Mouse (Mus musculus): ENCODE data around the gene Kl.
A peak's percentile ranks its signal among the peaks of the same experiment; 100 is the strongest.

The Kl gene

DNA sequence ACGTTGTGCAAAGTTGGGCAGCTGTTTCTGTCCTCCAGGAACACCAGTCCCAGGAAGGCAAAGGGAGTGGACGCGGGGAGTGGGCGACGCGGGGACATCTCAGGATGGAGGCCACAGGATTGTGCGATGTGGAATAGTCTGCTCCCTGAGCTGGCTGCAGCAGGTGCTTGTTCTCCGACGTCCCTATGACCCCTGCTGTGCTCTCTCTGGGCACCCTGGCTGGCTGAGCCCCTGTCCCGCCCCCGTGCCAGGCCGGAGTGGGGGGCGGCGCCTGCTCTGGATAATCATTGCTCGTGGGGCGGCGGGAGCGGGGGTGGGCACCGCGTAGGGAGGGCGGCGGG, at the start of gene Kl:
Kl (plus strand) TSS at position 280 of the 341 bp plus-strand sequence.
- DNase-seq = no peak

DNA sequence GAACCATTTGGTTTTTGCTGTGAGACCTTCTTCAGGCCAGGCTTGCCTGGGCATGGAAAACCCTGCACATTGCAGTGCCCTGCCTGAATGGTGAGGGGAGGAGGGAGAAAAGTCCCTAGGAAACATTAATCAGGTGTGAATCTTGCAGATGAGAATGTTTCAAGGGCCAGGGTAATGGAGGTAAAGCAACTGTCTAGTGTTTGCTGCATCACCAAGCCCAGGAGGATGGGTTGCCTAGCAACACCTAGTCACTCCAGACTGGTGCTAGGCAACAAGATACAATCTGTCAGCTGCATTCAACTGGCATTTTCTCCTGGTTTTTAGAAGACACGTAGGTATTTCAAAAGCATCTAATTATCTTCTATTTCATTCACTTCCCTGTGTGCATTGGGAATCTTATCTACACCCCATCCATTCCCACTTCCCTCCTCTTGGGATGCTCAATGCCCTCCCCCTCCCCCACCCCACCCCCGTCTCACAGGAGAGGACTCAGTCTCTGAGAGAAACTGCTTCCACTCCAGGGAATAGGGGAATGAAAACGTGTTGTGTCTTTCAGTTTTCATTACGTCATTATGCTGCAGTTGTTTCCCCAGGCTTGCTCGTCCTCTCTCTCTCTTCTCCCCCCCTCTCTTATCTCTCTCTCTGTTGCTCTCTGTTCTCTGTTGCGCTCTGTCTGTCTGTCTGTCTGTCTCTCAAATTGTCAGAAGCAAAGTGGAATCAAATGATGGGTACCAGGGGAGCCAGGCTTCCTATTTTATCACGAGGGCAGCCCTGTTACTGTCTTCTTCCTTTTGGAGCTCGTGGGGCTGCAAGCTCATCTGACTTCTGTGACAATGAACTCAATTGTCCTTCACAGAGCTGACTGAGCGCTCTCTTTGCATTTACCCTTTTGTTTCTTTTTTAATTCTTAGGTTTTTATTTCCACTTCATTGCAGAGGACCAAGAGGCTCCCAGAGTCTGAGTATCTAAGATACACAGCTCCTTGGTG, 46.1 kb upstream of the Kl start:
- DNase-seq = peak; percentile 84

DNA sequence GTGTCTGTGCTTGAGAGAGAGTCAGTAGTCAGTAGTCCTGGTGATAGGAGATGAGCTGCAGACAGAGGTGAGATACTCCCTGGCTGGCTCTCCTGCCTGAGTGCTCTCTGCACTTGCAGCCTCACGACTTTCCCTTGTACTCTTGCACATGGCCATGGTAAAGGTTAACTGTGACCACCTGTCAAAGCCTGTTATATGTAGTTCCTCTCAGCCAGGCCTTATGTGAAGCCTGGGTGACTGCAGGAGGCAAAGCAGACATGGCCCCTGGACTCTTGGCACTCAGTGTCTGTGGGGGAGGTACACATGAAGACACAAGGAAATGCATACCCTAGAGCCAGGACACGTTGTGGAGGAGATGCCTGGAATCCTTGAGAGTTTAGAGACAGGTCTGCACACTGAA, 40.3 kb upstream of the Kl start:
- no peak for DNase-seq

DNA sequence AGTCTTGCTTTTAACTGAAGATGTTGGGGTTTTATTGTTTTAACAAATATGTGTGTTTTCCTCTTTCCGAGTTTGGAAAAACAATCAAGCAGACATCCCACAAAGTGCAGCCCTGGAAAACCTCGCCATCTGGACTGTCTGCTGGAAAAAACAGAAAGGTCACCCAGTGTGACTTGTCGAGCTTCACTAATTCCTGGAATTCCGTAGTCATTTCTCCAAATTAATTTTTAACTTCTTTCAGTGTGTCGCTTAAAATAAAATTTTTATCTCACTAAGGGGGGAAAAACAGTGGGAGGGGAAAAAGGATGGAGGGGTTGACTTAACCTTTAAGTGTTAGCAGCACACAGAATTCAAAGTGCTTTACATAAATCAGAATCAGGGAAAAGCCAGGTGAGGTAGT, 39.8 kb upstream of the Kl start:
- no peak for DNase-seq

DNA sequence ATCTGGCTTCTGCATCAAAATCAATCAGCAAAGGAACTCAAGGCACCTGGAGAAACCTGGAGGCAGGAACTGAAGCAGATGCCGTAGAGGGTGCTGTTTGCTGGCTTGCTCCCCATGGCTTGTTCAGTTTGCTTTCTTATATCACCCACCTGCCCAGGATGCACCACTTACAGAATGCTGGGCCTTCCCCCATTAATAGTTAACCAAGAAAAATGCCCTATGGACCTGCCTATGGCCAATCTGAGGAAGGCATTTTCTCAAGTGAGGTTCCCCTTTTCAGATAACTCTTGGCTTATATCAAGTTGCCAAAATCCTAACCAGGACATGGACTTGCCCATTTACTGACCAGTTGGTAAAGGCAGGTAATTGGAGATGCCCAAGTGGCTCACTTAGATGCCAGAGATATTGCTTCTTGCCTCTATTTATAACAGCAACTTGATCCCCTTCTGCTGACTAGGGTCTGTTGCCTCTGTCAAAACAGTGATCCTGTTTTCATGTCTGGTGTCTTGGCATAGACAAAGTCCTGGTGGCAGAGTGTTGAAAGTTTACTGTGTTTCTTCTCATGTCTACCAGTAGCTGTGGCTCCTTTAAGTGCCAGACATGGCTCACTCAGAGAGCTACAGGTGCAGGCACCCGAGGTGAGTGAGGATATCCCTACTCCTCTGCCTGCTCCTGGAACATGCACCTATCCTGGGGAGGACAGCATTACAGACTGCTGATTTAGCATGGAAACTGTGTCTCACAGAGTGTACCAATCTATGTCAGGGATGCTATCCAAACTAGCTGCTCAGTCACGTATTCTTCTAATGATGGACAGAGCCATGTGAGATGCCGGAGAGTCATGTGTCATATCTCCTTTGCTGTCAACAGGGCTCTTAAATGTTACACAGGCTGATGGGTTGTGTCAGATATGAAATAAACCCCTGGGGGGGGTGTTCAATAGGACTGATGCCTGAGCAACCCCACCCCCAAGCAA, 37.0 kb upstream of the Kl start:
- no peak for DNase-seq

DNA sequence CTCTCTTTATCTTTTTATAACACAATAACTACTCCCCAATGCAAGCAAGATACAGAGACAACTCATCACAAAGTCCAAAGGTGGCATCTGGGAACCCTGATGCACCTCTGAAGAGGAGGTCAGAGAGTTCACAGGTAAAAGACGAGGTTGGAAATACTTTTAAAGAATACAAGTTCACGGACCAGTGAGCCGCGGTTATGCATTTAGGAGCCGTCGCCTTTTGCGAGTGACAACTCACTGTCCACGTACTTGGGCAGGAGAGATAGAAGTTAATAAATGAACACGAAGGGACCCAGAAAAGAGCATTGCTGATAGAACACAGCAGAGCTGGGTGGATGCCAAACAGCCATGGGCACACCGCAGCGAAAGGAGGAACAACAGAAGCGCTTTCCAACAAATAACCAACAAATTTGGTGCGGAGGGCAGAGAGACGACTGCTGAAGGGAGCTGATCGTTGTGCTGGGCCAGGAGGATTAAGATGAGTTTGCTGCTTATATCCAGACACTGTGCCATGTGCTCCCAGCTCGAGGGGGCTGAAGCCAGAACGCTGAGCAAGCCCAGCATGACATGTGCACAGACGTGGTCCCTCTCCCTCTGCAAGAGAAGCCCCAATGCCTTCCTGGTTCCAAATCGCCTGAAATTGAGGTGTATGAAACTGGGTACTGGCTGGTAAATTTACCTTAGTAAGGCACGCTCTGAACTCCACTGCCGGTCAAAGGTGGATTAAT, 35.1 kb upstream of the Kl start:
- DNase-seq = no peak

DNA sequence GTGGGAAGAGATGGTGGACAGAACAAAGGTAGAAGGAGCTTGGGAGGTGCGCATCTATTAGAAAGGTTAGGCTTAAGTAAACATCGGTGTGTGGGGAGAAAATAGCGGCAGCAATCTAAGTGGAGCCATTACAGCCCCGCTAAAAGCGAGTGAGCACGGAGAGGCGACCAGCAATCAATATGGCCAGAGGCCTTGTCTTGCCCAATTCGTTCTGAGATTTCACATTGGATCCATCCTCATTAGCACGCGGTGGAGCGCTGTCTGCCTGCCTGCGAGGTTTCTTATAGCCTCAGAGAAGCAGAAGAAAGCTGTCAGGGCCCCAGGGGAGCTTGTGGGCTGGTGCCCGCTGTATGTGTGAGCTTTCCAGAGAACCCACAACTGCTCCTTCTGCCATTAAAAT, 33.8 kb upstream of the Kl start:
- DNase-seq = peak; percentile 36

DNA sequence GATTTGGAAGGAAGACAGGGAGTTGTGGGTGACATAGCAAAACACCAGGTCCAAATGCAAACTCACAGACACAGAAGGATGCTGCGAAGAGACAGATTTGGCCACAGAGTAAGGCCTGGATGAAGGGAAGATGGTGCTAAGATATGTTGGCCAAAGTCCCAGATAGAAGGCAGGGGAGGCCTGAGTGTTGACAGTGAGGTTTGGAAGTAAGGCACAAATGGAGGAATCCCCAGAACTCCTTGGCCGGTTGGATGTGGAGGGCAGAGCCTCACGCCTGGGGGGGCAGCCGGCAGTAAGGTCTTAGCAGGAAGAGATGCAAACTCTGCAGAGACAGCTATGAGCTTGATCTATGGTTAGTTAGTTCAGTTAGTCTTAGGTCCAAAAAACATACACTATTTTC, 33.1 kb upstream of the Kl start:
- no peak for DNase-seq

DNA sequence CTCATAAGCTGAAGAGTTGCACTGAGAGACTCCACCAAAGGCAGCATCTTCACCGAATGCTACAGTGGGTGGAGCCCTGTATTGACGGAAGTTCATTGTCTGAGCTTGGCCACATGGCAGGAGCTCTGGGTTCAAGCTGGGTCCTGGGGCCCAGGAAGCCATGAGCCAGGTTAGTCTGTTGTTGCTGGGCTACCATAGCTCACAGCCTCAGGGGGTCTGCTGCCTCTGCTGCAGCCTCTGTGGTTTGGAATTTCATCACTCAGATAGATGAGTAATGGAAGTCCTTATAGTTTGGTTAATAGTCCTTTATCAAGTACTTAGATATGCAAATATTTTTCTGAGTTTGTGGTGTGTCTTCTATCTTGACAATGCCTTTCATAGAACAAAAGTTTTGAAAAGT, 32.4 kb upstream of the Kl start:
- DNase-seq = no peak

DNA sequence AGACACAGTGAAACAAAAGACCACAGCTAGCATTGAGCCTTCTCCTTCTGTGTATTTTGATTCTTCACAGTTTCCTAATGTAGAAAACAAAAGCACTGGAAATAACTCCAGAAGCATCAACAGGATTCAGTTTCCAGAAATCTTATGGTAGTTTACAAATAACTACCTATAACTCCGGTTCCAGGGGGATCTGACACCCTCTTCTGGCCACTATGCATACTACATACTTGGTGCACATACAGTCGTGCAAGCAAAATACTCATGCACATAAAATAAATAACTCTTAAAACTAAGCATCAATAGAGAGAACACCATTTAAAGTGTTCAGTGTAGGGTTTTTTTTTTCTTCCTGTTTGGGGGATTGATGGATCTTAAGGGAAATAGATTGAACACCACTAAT, 23.0 kb upstream of the Kl start:
- no peak for DNase-seq

DNA sequence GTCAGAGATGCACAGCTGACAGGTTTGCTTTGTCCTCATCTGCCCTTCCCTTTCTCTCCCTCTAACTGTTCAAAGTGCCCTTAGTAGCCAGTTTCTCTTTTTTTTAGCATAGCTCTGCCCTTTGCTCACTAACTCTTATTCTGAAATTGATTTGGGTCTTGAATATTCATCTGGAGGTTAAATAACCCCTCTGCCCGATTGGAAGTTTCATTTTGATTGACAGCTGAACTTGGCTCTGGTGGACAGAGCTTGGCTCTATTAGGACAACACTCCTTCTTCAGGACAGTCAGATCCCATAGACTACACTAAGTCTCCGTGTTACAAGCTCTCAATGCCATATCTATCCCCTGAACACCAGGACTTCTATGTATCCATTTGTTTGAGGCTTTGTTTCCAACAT, 19.8 kb upstream of the Kl start:
- no peak for DNase-seq

DNA sequence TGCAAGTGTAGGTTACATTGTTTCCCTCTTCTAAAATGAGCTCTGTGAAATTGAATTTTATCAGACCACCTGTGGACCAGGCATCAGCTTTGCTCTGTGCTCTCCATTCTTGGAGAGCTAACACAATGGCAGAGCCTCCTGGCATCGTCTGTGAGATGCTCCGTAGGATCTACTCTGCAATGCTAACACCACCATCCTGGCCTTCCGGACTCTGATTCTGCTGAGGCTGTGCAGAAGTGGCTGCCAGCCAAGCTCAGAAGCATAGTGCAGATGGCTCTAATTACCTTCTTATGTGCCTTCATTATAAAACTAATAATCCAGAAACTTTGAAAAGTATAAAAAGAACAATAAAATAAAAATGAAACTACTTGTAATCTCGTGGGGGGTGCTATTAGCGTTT, 16.2 kb upstream of the Kl start:
- no peak for DNase-seq

DNA sequence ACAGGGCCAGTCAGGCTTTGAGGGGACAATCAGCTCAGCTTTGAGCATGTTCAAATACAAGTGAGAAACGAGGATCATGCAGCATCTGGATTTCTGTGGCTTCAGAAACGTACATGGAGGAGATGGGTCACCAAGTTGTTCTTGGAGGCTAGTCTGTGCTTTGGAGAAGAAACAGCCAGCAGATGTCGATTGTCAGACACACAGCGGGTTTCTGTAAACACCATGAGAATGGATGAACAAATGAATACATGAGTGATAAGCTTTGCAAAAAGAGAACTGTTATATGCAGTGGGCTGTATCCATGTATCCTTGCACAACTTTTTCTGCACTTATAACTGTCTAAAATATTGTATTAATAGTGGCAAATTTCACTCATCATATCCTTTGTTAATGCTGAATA, 15.6 kb upstream of the Kl start:
- no peak for DNase-seq

DNA sequence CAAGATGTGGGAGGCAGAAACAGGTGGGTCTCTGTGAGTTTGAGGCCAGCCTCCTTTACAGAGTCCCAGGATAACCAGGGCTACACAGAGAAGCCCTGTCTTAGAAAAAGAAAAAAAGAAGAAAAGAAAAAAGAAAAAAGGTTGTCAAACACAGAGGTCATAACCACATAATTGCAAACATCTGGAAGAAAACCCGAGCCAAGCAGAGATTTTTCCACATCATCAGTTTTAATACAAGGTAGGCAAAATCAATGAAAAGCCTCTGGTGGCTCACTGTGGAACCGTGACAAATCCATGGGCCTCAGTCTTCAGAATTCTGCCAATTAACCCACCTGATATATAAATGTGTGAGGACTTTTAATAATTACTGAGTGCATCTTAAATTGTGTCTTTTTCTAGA, 14.9 kb upstream of the Kl start:
- no peak for DNase-seq

DNA sequence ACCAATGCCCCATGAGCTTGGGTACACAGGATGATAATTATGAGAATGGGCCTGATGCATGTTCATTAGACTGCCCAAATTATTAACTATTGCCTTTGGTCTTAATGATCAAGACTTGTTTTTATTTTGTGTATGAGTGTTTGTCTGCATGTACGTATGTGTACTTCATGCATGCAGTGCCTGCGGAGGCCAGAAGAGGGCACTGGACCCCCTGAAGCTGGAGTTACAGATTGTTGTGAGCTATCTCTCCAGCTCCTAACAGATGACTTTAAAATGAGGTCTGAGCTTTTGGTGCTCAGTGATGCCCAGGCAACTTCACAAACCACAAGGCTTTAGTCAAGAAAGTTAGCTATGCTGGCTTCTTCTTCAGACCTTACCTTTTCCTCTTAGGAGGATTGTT, 6.8 kb upstream of the Kl start:
- no peak for DNase-seq

DNA sequence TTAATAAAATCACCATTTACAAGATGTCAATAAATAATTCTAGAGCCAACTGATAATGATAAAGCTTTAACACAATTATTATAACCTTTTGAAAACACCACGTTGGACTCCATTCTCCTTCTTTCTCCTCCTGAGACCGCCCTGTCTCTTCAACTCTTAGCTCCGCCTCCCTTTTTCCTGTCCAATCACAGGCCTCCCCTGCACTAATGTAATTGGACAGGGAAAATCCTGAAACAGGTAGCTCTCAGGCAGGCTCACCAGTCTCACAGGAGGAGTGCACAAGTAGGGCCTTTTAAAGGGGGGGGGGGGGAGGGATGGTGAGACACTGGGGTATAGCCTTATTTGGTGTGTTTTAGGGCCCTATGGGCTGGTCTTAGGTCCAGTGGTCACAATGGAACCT, 3.3 kb upstream of the Kl start:
- DNase-seq = no peak

DNA sequence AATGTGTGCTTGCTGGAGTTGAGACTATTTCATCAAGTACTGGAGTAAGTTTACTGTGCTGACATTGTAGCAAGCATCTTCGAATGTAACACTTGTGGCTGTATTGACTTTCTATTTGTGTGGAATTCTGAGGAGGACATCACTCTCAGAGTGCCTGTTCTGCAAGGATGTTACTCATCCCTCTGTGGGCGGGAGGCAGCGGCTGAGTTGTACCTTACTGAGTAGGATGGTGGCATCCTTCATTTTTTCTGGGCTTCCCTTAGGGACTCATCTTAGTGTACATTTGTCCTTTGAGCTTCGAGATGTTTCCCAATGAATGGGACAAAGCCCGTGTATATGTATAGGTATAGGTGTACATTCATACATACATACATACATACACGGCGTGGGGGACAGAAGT, 1.1 kb upstream of the Kl start:
- no peak for DNase-seq

DNA sequence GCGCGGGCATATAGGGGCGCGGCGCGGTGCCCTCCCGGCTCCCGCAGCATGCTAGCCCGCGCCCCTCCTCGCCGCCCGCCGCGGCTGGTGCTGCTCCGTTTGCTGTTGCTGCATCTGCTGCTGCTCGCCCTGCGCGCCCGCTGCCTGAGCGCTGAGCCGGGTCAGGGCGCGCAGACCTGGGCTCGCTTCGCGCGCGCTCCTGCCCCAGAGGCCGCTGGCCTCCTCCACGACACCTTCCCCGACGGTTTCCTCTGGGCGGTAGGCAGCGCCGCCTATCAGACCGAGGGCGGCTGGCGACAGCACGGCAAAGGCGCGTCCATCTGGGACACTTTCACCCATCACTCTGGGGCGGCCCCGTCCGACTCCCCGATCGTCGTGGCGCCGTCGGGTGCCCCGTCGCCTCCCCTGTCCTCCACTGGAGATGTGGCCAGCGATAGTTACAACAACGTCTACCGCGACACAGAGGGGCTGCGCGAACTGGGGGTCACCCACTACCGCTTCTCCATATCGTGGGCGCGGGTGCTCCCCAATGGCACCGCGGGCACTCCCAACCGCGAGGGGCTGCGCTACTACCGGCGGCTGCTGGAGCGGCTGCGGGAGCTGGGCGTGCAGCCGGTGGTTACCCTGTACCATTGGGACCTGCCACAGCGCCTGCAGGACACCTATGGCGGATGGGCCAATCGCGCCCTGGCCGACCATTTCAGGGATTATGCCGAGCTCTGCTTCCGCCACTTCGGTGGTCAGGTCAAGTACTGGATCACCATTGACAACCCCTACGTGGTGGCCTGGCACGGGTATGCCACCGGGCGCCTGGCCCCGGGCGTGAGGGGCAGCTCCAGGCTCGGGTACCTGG, 488 bp downstream of the Kl start:
- peak; percentile 70 for DNase-seq

DNA sequence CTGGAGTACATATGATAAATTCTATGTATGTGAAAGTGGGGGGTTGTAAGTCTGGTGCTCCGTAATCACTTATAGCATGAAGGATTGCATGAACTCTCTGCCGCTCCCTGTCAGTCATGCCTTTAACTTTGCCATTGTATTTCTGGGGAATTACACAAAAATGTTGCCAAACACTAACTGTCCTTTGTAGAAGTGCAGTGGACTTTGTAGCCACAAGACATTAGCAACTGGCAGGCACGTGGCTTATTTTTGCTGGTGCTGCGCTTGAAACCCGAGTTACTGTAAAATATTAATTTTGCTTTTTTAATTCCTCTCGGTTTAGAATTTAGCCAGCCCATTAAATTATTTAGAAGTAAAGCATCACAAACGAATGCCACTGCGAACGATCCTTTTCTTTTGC, 2.4 kb downstream of the Kl start:
- no peak for DNase-seq

DNA sequence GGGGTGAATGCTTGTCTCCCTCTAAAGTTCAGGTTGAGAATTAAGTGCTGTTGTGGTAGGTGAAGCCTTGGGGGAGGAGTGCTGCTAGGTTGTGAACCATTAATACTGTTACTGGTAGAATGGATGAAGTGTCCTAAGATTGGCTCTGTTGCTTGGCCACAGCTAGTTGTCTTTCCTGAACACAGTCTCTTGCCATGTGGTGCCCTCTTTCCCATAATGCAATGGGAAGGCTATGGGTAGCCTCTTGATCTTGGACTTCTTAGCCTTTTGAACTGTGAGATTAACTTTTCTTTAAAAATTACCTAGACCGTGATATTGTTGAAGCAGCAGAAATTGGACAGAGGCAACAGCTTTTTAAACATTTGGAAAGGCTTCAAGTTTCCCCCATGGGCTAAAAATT, 7.5 kb downstream of the Kl start:
- no peak for DNase-seq

DNA sequence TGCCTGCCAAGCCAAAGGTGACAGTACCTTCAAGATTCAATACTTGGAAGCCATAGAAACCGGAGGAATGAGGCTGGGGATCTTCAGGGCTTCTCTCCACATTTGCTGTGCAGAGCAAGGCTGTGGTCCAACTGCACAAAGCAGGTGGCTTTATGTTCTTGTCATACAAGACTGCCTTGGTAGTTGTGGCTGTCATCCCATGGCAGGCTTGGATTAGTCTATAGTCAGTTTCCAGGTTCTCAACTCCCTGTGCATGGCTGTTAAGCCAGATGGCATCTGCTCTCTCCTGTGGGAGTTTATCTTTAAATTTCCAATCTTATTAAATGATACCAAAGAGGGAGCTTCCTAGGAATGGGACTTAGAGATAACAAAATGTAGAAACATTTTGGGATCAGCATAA, 9.2 kb downstream of the Kl start:
- no peak for DNase-seq

DNA sequence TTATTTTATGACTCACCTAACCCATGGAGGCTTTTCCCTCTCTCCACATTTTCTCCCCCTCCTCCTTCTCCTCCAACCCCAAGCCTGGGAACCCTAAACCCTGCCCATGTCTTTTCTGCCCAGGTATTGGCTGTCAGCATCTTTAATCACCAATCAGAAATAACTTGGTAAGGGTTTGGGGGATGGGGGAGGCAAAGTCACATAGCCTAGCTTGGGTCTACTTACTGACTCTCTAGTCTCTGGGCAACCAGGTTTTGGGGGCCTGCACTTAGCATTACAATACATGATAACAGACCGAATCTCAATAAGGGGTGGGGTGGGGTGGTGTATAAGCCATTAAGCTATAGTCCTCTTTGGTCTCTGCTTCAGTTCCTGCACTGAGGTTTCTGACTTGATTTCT, 10.3 kb downstream of the Kl start:
- no peak for DNase-seq

Data from retina, postnatal 1 day (tissue).